Mouse (Mus musculus): Measurements from ENCODE around the gene Vps41.

Gene Vps41

DNA sequence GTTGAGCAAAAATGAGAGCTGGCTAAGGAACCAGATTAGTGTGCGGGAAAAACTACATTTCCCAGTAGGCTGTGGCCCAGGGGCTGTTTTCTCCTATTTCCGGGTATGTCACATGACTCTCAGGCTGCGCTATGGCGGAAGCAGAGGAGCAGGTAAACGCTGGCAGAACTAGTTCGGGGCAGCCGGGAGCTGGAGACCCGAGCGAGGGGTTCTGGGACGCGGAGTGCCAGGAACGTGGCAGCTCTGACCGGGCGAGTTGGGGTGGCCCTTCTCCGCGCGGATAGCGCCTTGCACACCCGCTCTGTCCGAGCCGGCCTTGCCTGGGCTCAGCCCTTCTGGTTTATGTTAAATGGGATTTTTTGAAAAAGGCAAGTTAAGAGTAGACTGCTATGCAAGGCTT lies at the start of gene Vps41:
Gene Vps41 (plus strand): TSS at position 102 of the 400 bp plus-strand sequence.
- peak; percentile 90 for DNase-seq (ENCODE audit: low read depth, low spot score)

DNA sequence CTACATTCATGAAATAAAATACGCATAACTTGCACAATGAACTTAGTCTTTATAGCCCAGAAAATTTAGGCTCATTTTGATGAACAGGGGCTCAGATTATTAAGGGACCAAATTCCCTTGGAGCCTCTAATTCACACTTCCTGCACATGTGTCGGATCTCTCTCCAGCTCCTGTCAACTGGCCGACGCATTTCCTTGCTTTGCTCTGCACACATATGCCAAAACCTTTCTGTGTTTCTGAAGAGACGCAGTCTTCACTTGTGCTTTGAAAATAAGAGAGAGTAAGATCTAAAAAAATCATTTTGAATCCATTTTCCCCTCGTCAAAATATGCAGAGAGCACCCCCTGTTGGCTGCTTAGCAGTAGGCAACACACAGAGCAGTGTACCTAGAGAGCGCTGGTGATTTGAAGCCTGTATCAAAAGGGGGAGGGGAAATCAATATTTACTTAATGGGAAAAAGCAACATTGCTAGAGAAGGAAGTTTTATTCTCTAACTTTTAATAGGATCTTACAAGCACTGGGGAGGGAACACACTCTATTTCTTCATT lies 18.5 kb upstream of the Vps41 start:
- DNase-seq (ENCODE audit: low read depth, low spot score) = peak; percentile 46

DNA sequence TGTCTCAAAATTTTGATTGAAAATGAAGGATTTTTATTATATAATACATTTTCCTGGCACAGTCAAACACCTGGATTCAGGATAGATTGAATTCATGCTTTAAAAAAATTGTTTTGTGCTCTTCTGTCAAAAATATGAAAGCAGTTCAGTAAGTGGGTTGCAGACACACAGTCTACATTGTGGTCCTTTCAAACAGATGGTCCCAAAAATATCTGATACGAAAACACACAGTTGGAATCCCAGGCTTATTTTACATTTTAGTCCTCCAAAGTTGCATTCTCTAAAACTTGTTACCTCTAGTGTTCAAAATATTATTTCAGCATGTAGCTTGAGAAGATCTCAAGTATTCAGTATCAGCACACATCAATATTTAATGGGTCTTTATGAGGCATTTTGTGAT lies 5.4 kb upstream of the Vps41 start:
- no peak for DNase-seq (ENCODE audit: low read depth, low spot score)

DNA sequence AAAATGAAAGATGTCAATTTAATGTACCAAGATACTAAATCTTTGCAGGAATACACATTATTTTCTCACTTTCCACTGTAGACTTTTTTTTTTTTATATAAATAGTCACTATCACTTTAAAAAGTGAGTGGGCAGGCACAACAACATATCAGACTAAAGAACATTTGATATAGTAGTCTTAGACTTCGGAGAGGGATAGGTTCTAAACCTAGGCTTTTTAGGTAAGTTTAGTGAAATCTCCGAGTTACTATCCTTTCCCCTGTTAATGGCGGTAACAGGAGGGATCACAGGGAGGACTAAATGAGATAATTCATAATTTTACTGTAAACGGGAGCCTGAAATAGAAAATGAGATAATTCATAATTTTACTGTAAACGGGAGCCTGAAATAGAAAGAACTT lies 379 bp upstream of the Vps41 start:
- no peak for DNase-seq (ENCODE audit: low read depth, low spot score)

DNA sequence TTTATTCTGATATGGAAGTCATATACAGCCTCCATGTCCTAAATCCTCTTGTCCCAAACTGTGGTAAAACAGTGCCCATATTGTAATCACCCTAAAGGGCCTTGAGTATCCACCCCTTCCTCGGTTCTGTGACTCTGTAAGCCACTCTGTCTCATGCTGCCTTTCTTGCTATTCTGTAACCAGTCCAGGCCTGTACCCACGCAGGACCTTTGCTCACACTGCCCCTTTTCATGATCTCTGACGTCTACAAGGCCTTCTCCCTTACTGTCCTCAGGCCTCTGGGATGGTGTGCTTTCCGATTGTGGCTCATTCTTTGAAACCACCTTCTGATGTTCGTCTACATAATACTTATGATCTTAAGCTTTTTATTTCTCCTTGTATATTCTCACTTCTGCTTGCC lies 1.4 kb downstream of the Vps41 start:
- no peak for DNase-seq (ENCODE audit: low read depth, low spot score)

DNA sequence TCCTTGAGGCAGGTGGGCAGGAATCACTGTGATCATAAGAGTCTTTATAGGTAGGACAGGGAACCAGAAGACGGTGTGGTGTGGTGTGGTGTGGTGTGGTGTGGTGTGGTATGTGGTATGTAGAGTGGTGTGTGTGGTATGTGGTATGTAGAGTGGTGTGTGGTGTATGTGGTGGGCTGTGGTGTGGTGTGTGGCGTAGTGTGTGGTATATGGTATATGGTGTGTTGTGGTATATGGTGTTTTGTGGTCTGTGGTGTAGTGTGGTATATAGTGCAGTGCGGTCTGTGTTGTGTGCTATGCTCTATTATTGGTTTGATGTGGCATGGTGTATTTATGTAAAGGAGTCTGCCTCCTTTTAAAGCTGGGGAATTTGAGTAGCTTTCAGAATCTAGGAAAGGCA lies 13.6 kb downstream of the Vps41 start:
- DNase-seq (ENCODE audit: low read depth, low spot score) = no peak

DNA sequence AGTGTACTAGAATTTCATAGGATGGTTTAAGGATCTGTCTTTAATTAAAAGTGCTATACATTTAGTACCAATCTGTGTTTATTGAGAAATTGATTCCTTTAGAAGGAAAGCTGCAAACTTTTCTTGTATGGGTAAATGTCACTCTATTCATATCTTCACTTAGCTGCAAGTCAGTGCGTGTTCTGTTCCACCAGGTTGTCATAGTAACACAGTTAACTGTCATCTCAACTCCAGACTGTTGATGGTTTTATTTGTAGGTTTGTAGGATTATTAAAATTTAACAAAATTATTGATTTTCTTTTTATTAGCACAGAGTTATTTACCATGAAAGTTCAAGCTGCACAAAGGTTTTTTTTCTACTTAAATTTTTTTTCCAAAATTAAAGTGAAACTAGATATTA lies 19.5 kb downstream of the Vps41 start:
- no peak for DNase-seq (ENCODE audit: low read depth, low spot score)

DNA sequence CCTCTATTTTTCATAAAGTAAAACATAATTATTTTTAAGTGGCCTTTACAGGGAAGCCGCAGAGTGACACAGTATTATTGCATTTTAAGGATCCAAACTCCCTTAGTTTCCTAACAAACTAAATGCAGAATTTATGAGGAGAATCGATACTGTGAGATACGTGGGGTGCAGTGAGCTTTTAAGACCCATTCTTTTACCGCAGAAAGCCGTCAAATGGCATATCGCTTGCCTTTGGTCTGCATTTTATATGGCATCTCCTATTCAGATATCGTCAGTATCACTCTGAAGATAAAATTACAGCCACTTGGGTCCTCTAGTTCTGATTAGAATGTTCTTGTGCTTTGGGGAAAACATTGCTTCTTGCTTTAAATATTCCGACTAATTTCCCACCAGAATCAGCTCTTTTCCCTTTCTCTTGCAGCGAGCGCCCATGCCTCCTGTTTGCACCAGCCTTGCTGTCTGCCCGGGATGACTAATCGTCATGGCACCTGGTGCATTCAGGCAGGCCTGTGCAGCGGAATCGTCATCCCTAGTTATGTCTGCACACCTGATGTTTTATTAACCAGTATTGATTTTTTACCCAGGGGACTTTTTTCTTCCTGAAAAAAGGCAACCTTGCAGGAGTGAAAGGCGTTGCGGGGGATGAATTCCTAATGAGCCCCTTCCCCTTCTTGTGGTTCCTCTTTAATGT lies 26.6 kb downstream of the Vps41 start:
- DNase-seq (ENCODE audit: low read depth, low spot score) = no peak

DNA sequence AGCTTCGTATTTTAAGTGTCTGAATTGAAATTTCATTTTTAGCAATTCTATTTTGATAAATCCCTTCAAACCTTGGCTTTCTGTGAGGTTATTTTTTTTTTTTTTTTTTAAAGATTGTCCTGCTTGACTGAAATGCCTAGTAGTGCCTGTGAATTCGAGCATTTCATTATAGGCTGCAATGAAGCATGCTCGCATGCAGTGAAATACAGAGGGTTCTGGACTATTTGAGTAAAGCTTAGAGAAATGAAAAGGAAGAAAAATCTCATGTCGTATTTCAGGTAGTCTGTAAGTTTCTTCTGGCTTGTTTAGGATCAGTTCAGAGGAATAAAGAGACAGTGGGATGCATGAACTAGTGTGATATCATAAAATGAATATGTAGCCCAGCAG lies 27.2 kb downstream of the Vps41 start:
- no peak for DNase-seq (ENCODE audit: low read depth, low spot score)

DNA sequence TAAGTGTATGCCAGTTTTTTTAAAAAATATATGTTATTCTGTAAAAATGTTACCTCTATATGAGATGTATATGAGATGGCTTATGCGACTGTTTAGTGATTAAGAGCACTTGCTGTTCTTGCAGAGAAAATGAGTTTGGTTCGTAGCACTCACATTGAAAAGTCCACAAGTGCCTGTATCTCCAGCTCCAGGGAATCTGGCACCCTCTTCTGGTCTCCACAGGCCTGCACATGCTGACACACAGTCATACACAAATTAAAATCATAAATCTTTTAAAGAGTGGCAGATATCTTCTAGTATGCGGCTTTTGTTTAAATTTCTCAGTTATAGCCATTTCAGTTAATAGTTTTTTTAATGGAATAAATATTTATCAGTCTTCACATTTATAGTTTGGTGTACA lies 40.9 kb downstream of the Vps41 start:
- no peak for DNase-seq (ENCODE audit: low read depth, low spot score)

DNA sequence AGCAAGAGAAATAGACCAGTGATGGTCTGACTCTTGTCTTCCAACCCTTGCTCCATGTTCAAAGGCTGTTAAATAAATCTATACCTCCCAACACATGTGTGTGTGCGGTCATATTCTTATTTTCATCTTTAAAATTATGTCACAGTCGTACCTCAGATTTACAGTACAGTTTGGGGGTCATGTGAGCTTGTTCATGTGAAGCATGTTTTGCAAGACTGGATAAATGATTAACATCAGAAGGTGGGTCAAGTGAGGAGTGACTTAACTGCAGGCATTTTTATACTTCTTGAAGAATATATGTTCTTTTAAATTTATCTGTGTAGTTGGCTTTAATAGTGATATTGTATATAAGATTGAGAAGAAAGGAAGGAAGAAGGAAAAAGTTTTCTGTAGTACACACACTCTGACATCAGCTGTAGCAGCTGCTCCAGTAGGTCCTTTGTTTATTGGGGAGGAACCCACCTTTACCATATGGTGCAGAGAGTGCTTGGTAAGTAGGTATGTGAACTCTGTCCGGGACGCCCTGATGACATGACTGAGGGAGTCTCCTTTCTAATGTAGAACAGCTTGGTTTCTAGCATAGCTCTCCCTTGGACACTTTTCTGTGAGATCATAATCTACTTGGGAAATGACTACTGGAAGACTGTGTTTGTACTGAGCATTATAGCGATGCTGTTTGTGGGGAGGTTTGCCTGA lies 42.4 kb downstream of the Vps41 start:
- DNase-seq (ENCODE audit: low read depth, low spot score) = peak; percentile 6

DNA sequence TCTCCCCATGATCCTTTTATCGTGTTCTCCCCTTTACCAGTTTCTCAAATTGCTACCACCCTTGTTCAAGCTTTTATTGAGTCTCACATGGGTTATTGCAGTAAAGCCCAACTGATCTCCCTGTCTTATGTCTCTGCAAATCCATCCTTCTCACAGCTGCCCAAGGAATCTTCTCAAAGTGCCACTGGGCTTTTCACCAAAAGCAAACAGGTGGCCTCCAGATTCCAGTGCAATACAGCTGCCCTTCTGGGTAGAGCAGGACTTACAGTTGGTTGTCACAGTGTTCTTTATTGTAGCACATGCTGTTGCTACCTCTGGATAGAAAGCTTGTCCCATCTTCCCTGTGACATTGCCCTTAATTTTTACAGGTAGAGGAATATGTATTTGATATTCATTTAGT lies 44.4 kb downstream of the Vps41 start:
- DNase-seq (ENCODE audit: low read depth, low spot score) = no peak

DNA sequence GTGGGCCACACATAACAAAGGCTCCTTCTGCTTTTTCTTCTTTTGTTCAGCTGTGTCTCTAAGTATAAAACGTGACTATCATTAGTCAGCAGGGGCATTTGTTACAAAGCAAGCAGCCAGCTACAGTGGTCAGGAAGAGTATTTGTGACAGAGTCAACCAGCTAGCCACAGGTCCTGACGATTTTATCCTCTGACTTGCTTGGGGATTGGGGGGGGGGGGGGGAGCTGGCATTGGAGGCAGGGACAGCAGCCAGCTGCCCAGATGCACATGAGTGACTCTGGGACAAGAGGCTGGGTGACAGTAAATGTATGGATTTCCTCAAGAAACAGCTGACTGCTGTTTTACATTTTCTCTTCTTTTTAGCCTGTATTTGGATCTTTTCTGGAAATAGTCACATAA lies 50.8 kb downstream of the Vps41 start:
- no peak for DNase-seq (ENCODE audit: low read depth, low spot score)

DNA sequence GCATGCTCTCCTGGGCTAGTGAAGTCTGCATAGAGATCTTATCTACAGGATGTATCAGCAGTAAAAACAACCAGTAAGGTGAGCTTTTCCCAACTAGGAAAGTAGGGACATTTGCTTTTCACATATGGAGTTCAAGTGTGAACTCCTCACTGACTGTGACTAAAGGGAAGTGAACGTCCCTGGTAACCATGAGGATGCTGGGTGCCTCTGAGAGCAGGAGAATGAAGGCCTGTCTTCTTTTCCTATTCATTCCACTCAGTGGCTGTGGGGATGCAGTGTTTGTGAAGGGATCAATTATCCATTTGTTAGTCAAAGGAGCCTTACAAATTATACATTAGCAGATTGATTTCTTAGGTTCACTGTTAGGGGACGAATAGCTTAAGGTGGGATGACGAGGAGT lies 51.4 kb downstream of the Vps41 start:
- DNase-seq (ENCODE audit: low read depth, low spot score) = no peak

DNA sequence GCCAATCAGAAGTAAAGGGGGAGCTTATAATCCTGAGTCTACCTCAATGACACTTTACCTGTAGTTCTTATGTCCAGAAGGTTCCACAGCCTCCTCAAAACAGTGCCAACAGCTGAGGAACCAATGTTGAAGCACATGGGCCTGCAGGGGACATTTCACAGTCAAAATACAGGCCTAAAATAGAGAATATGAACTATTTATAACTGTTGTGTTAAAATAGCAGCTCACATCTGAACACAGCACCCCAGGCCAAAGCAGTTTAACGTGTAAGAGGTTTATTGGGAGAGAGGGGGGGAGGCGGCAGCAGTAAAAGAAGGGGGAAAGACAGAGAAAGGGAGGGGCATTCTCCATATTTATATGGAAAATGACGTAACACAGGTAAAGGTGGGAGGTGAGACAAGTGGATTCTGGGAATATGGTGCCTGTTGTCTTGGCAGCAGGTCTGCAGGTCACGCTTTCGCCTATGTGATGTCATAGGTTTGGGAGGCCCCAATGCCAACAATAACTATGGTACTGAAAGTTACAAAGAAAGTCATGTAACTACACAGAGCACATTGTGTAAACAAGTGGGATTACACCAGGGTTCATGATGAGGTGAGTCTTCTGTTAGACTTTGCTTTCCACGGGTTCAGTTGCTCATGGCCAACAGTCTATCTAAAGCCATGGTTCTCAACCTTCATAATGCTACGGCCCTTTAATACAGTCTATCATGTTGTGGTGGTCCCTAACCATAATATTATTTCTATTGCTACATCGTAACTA lies 56.5 kb downstream of the Vps41 start:
- no peak for DNase-seq (ENCODE audit: low read depth, low spot score)

DNA sequence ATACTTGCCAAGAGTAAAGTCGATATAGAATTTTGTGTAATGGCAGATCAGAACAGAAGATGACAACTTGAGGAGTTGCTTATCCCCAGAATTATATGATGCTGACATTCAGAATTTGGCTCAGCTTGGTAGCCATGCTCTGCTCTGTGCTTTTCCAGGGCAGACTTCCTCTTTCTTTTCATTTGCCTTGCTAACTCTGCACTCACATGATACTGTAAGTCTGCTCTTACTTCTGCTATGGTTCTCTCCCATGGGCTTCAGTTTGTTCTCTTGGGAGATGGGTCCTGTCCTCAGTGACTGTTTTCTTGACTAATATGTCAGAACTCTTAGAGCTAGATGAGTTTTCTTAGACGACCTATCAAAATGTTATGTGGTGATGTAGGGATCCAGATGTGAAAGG lies 64.2 kb downstream of the Vps41 start:
- no peak for DNase-seq (ENCODE audit: low read depth, low spot score)

DNA sequence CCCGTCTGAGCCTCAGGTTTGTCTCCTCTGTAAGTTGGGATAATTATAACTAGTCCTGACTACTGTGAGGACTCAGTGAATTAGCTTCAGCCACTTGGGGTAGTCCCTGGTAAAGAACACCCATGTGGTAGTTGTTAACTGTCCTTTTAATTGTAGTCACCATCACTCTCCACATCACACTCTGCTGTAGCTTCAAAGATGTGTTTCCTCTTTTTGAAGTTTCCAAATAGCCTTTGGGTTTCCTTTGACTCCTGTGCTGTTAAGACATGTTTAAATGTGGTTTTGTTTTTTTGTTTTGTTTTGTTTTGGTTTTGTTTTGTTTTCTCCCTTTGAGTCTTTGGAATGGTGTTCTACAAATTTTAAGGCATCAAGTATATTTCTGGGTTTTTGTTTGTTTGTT lies 68.6 kb downstream of the Vps41 start:
- no peak for DNase-seq (ENCODE audit: low read depth, low spot score)

DNA sequence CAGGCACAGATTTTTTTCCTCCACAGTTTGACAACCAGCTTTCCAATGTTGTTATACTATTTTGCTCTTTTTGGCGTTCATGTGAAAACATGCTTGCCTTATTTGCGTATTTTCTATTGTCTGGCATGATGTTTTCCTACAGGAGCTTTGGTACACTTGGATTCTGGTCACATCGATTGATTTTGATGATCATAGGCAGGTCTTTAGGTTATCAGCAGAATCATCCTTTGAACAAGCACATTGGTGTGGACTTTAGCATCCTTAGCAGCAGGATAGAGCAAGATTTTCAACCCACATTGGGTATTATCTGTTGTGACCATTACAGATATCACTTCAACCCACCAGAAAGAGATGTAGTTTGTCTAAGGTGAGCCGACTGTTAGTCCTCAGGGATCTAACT lies 71.0 kb downstream of the Vps41 start:
- no peak for DNase-seq (ENCODE audit: low read depth, low spot score)

DNA sequence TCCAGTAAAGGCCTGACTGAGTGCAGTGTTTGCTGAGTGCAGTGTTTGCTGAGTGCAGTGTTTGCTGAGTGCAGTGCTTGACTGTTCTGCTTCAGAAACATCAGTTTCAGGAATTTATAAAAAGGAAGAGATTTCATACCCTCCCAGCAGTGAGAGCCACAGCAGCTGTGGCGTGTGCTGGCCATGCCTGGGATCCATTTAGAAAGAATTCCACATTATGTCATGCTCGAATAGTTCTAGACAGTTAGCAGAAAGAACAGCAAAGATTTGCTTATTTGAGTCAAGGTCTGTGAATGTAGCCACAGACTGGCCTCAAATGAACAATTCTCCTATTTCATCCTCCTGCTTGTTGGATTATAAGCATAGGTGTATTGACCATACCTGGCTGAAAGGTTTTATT lies 71.6 kb downstream of the Vps41 start:
- no peak for DNase-seq (ENCODE audit: low read depth, low spot score)

DNA sequence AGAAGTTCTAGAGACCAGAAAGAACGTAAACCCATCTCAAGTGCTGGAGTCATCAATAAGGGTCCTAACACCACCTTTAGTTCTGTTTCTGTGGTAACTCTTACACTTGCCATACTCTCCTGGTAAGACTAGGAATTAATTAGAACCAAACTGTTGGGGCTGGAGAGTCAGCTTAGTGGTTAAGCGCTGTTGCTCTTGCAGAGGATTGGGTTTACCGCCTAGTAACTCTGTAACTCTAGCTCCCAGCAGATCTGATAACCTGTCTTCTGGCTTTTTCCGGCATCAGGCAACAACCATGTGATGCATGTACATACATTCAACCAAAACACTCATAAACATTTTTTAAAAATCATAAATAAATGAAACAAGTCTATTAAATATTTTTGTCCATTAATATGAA lies 72.6 kb downstream of the Vps41 start:
- no peak for DNase-seq (ENCODE audit: low read depth, low spot score)

DNA sequence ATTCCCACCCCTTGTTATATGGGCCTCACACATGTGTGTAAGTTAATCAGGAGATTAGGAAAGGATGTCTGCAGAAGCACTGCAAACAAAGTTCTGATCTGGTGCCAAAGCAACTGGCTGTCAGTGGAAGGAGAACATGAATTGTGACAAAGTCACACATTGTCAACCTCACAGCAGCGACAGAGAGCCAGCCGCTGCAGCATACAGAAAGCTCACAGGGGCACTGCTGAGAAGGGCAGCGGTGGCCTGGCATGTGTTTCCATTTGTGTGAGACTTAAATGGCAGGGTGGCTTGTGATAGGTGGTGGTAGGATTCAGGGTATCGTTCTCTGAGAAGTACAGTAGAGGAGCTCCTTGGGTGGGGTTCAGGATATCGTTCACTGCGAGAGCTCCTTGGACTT lies 73.0 kb downstream of the Vps41 start:
- DNase-seq (ENCODE audit: low read depth, low spot score) = no peak

DNA sequence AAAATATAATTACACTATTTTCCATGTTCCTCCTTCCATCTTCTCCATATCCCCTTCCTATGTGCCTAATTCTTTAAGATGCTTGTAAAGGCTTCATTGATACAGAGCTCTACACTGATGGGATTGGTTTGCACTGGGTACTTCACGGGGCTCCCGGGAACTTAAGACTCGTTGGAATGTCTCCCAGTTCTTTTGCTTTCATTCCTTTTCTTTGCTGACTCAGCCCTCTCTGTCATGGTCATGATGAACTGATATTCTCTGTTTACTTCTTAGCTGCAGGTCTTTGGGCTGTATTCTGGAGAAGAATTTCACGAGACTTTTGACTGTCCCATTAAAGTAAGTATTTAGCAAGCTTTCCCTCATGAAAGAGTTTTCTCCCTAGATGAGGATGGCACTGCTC lies 74.2 kb downstream of the Vps41 start:
- no peak for DNase-seq (ENCODE audit: low read depth, low spot score)

DNA sequence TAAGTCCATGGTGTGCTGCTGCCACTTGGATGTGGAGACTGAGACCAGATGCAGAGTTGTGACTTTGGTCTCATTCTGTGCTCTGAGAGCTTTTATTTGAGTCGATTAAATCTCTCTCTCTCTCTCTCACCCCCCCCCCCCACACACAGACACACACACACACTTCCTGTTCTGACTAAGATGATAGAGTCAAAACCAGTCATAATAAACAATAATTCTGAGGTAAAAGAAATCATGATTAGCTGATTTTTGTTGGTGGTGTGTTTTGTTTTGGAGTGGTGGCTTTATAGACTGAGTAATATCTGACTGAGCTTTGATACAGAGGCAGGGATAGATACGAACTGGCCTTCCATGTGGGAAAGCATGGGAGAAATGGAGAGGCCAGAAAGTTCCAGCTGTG lies 74.6 kb downstream of the Vps41 start:
- no peak for DNase-seq (ENCODE audit: low read depth, low spot score)
